Mouse (Mus musculus) embryonic facial prominence, embryonic 13.5 days (tissue): Measurements from ENCODE around the gene Ppp3r2. TPM values are rescaled to one million over a fixed set of nuclear protein-coding genes. Genes with fewer than 3 reads are reported as not detected.

Source experiments
- ATAC-seq: fragments of 200-750 bp; cut with Nextera tagmentation; 2 replicates; pipeline ENCODE4 v1.8.0; 2017; ENCODE audit warnings: low read depth; ENCODE audit not compliant: insufficient number of reproducible peaks, insufficient read depth, low FRiP score, low TSS enrichment
- H3K27ac ChIP-seq: fragments of 300-500 bp; sonication (generic); 2 replicates; pipeline ENCODE4 v1.5.1; 2015; ENCODE audit warnings: moderate library complexity, mild to moderate bottlenecking, inconsistent platforms
- H3K27me3 ChIP-seq: fragments of 300-500 bp; sonication (generic); 2 replicates; pipeline ENCODE4 v1.6.1; 2015; ENCODE audit warnings: mild to moderate bottlenecking, inconsistent platforms
- H3K36me3 ChIP-seq: fragments of 300-500 bp; sonication (generic); 2 replicates; pipeline ENCODE4 v1.6.1; 2015; ENCODE audit warnings: mild to moderate bottlenecking, inconsistent platforms
- H3K4me1 ChIP-seq: fragments of 300-500 bp; sonication (generic); 2 replicates; pipeline ENCODE4 v1.6.1; 2015; ENCODE audit warnings: inconsistent platforms
- H3K4me2 ChIP-seq: fragments of 300-500 bp; sonication (generic); 2 replicates; pipeline ENCODE4 v1.6.1; 2015; ENCODE audit warnings: moderate library complexity, mild to moderate bottlenecking, inconsistent platforms
- H3K4me3 ChIP-seq: fragments of 300-500 bp; sonication (generic); 2 replicates; pipeline ENCODE4 v1.5.1; 2015; ENCODE audit warnings: mild to moderate bottlenecking, inconsistent platforms
- H3K9ac ChIP-seq: fragments of 300-500 bp; sonication (generic); 2 replicates; pipeline ENCODE4 v1.6.1; 2015; ENCODE audit warnings: mild to moderate bottlenecking, inconsistent platforms
- H3K9me3 ChIP-seq: fragments of 300-500 bp; sonication (generic); 2 replicates; pipeline ENCODE4 v1.6.1; 2016; ENCODE audit warnings: inconsistent platforms
- WGBS: fragments of 180-500 bp; shearing (Covaris S2); methylation state at CpG from one replicate; pipeline ENCODE4 v1.1.7; 2015; ENCODE audit warnings: mixed read lengths; 5-methylcytosine and 5-hydroxymethylcytosine counted together
- polyA plus RNA-seq: library from polyadenylated mRNA; unstranded; fragments of >200 nt; fragmentation: Nextera tagmentation; extraction: Ambion mirVana; gene quantifications from 2 replicates; pipeline ENCODE4 v1.2.1, GENCODE M21; 2015

Ppp3r2 gene
- 0.17 TPM in 1 of 2 replicates, not detected in the other for polyA plus RNA-seq

DNA sequence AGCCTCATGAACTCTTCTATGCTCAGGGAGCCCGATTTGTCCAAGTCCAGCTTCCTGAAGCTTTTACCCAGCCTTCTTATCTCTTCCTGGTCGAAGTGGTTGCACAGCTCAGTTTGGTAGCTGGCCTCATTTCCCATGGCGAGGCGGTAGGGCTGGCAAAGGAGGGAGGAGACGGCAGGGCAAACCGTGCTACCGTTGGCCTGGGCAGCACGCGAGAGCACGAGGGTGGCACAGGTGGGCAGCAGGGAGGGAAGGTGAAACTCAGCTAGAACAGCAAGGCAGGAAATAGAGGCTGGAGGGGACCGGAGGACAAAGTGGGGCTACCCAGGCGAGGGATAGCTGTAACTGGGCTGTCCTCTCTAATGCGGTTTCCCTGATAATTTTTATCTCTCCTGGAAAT, at the start of gene Ppp3r2:
TSS of gene Ppp3r2 (minus strand) at position 213 of the 400 bp plus-strand sequence.
- ATAC-seq, result no peak
- Histone ChIP-seq H3K27ac (no peak within 1 kb of the TSS), H3K4me1 (no peaks in the 10 kb centered on the region), H3K9ac (no peak within 1 kb of the TSS), H3K27me3 (no peaks in the 10 kb centered on the region), H3K4me3 (no peak within 1 kb of the TSS), H3K4me2 (no peak within 1 kb of the TSS), H3K9me3 (no peaks in the 10 kb centered on the region), H3K36me3 (no peaks in the 10 kb centered on the region)
- 84% methylated on average over 13 of the region's 13 CpGs for WGBS

GRCm38 (mm10) chr4:49729326-49729725, 47.5 kb upstream of the Ppp3r2 start:
- Histone ChIP-seq H3K36me3 (no peaks in the 10 kb centered on the region), H3K27ac (no peak overlapping the region), H3K9ac (no peak overlapping the region), H3K4me2 (no peak overlapping the region), H3K9me3 (no peaks in the 10 kb centered on the region), H3K4me1 (no peaks in the 10 kb centered on the region), H3K4me3 (no peak overlapping the region), H3K27me3 (no peaks in the 10 kb centered on the region)
- 65% methylated on average over 3 of the region's 3 CpGs for WGBS
- ATAC-seq, result no peak

GRCm38 (mm10) chr4:49723908-49724307, 42.1 kb upstream of the Ppp3r2 start:
- 91% methylated on average over 2 of the region's 2 CpGs for WGBS

GRCm38 (mm10) chr4:49691405-49692194, 9.8 kb upstream of the Ppp3r2 start:
- 65% methylated on average over 12 of the region's 12 CpGs for WGBS
- no peaks in the 10 kb centered on the region for H3K27me3 ChIP-seq
- 0 out of 2 replicates have a peak, but pooled peaks cover 4% of the 10 kb centered on the region for H3K4me1 ChIP-seq
- H3K36me3 ChIP-seq, result no peaks in the 10 kb centered on the region
- no peak overlapping the region for H3K27ac ChIP-seq
- no peak overlapping the region for H3K4me3 ChIP-seq
- no peak overlapping the region for H3K9ac ChIP-seq
- H3K4me2 ChIP-seq, result no peak overlapping the region
- ATAC-seq, result no peak
- no peaks in the 10 kb centered on the region for H3K9me3 ChIP-seq

More at GRCm38 (mm10) chr4:49723908-49724307, 42.1 kb upstream of the Ppp3r2 start:
- Histone ChIP-seq H3K4me3 (no peak overlapping the region), H3K4me1 (no peaks in the 10 kb centered on the region), H3K9ac (no peak overlapping the region), H3K27me3 (no peaks in the 10 kb centered on the region), H3K27ac (no peak overlapping the region), H3K4me2 (no peak overlapping the region), H3K36me3 (no peaks in the 10 kb centered on the region), H3K9me3 (no peaks in the 10 kb centered on the region)
- ATAC-seq, result no peak

GRCm38 (mm10) chr4:49688594-49689288, 6.9 kb upstream of the Ppp3r2 start:
- no peak overlapping the region for H3K4me2 ChIP-seq
- H3K36me3 ChIP-seq, result no peaks in the 10 kb centered on the region
- WGBS, result 18% methylated on average over 9 of the region's 9 CpGs

DNA sequence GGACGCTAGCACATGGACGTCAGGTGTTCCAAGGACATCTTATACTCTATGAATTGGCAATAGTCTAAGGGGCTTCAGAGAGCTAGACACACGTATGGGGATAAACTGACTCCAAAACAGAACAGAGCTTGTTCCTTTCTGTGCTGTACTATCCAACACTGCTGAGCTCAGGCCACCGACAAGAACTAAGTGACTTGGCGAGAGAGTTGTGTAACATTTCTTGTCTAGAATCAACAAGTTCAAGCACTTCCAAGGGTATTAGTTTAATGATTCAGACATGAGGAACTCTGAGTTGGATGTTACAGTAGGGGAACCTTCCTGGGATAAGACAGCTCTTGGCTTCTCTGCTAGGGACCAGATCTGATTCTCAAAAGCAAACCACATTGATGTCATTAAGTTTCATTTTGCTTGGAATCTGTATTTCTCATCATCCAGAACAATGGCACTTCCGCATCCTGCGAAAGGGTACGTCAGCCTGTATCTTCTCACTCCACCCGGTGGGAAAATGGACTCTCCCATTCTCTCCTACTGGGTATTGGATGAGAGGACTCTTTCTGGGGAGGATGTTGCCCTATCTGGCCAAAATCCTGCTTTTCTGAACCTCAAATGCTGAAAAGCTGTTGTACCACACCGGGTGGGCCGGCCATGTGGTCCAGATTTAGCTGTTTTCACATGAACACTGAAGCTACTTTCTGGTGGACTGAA, 1.5 kb downstream of the Ppp3r2 start:
- H3K27me3 ChIP-seq, result no peaks in the 10 kb centered on the region
- H3K4me1 ChIP-seq, result no peaks in the 10 kb centered on the region
- no peak overlapping the region for H3K9ac ChIP-seq
- H3K4me3 ChIP-seq, result no peak overlapping the region
- whole genome bisulfite sequencing, result 90% methylated on average over 11 of the region's 11 CpGs
- H3K27ac ChIP-seq, result no peak overlapping the region
- no peak overlapping the region for H3K4me2 ChIP-seq
- no peaks in the 10 kb centered on the region for H3K9me3 ChIP-seq
- ATAC-seq, result no peak
- H3K36me3 ChIP-seq, result no peaks in the 10 kb centered on the region

More at GRCm38 (mm10) chr4:49688594-49689288, 6.9 kb upstream of the Ppp3r2 start:
- no peak overlapping the region for H3K9ac ChIP-seq
- no peak overlapping the region for H3K27ac ChIP-seq
- no peak for ATAC-seq
- 0 out of 2 replicates have a peak, but pooled peaks cover 4% of the 10 kb centered on the region for H3K4me1 ChIP-seq
- no peak overlapping the region for H3K4me3 ChIP-seq
- no peaks in the 10 kb centered on the region for H3K27me3 ChIP-seq
- no peaks in the 10 kb centered on the region for H3K9me3 ChIP-seq

DNA sequence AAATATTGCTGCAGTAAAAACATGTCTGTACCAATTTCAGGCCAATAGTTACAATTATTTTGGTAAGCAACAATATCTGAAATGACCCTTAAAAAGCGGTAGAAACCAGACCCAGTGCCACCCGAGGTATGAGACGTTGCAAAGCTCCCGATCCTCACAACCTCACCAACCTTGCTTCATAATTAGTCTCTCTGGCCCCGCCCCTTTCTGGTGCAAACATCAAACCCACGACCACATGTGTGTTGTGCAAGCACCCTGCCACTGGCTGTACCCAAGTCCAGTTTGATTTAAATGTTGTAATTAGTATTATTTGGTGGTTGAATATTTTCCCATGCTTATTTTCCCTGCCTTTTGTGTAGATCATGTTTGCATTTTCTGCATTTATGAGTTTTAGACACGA, 5.0 kb downstream of the Ppp3r2 start:
- no peak overlapping the region for H3K27ac ChIP-seq
- ATAC-seq, result no peak
- H3K9ac ChIP-seq, result no peak overlapping the region
- no peaks in the 10 kb centered on the region for H3K4me1 ChIP-seq
- H3K4me3 ChIP-seq, result no peak overlapping the region
- 73% methylated on average over 7 of the region's 7 CpGs for WGBS
- no peak overlapping the region for H3K4me2 ChIP-seq
- no peaks in the 10 kb centered on the region for H3K36me3 ChIP-seq
- H3K27me3 ChIP-seq, result no peaks in the 10 kb centered on the region
- no peaks in the 10 kb centered on the region for H3K9me3 ChIP-seq

DNA sequence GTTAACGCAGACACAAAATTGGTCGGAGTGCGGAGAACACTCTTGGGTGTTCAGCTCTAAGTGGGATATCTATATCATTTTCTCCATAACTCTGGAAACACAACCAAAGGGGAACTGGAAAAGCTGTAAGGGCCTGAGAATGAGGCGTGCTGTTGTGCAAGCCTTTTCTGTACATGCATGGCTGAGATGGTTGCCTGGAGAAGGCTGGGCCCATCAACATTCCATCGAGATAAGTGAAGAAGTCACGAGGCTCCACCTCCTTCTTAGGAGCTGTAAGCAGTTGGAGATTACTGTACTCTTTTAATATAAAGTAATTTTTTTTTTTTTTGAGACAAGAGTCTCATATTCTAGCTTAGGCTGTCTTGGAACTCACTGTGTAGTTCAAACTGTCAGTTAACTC, 5.8 kb downstream of the Ppp3r2 start:
- Histone ChIP-seq H3K4me3 (no peak overlapping the region), H3K9me3 (no peaks in the 10 kb centered on the region), H3K4me2 (no peak overlapping the region), H3K27me3 (no peaks in the 10 kb centered on the region), H3K27ac (no peak overlapping the region), H3K4me1 (no peaks in the 10 kb centered on the region), H3K9ac (no peak overlapping the region), H3K36me3 (no peaks in the 10 kb centered on the region)
- 87% methylated on average over 6 of the region's 6 CpGs for WGBS
- no peak for ATAC-seq

DNA sequence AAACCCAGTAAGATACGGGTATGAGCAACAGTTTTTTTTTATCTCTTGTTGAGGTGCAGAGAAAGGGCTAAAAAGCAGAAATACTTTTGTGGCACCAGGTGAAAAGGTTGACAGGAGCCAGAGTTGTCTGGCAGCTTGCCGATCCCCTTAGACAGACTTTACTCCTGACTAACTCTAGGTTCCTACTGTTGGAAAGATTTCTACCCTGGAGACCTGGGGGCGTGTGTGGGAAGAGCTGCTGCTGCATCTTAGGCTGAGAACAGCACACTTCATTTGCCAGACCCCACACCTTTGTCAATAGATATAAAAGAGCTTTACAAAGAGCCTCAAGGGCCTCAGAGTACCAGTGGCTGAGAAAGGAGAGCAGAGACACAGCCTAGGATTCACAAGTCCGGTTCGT, 17.0 kb downstream of the Ppp3r2 start:
- Histone ChIP-seq H3K4me2 (no peak overlapping the region), H3K27ac (no peak overlapping the region), H3K27me3 (no peaks in the 10 kb centered on the region), H3K4me1 (no peaks in the 10 kb centered on the region), H3K4me3 (no peak overlapping the region), H3K9ac (no peak overlapping the region), H3K9me3 (no peaks in the 10 kb centered on the region), H3K36me3 (peaks cover 27% of the 10 kb centered on the region)
- WGBS, result 87% methylated on average over 5 of the region's 5 CpGs
- no peak for ATAC-seq

- WGBS, result 91% methylated on average over 4 of the region's 4 CpGs
- Histone ChIP-seq H3K27me3 (no peaks in the 10 kb centered on the region), H3K36me3 (peaks cover 48% of the 10 kb centered on the region), H3K27ac (no peak overlapping the region), H3K4me3 (no peak overlapping the region), H3K4me2 (no peak overlapping the region), H3K9ac (no peak overlapping the region), H3K9me3 (no peaks in the 10 kb centered on the region), H3K4me1 (no peaks in the 10 kb centered on the region)
- no peak for ATAC-seq
Measured at GRCm38 (mm10) chr4:49662231-49662630, 19.6 kb downstream of the Ppp3r2 start.

DNA sequence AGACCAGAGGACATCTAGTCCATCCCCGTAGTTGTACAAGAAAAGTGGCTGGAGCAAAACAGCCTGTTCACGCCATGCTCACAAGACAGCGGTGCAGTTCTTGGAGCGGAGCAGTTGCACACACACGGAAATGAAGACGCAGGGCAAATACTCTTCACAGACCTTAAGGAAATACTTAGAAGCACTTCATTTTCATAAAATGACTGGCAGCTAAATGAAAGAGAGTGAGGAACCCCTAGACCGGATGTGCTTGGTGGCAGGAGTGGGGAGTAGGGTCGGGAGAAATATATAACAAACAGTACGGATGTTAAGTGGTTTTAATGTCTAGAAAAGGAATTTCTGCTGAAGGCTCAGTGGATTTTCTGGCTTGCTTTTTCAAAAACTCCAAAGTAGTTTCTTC, 20.2 kb downstream of the Ppp3r2 start:
- Histone ChIP-seq H3K4me2 (no peak overlapping the region), H3K4me1 (no peaks in the 10 kb centered on the region), H3K27me3 (no peaks in the 10 kb centered on the region), H3K9ac (no peak overlapping the region), H3K36me3 (peaks cover 53% of the 10 kb centered on the region), H3K27ac (no peak overlapping the region), H3K4me3 (no peak overlapping the region), H3K9me3 (no peaks in the 10 kb centered on the region)
- WGBS, result 94% methylated on average over 9 of the region's 9 CpGs
- no peak for ATAC-seq
